Mouse (Mus musculus): ENCODE results near the gene Psmb5. TPM values are rescaled to one million over a fixed set of nuclear protein-coding genes. Genes with fewer than 3 reads are reported as not detected.
"Not testable (repeated sequence)": the region's sequence is repeated elsewhere in the genome, so short reads cannot be mapped to it uniquely, and the experiment has no call there.

The Psmb5 gene
- polyA plus RNA-seq, 1 experiment from 2014 or later, result 435 TPM

DNA sequence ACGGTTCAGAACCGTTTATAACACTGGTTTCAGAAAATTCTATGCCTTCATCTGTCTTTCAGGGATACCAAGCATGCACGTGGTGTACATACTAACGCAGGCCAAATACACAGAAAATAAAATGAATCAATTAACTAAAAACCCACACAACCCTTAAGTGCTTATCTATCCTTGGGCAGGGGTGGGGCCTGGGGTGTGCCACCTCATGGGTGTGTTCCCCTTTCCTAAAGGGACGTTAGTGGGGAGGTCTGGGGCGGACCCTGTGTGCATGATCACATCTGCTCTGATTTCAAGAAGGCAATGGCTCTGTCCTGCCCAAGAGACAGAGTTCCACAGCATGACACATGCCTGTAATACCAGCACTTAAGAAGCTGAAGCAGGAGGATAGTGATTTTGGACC, 5.5 kb upstream of the Psmb5 start:
- ATAC-seq (ENCODE audit: low read depth), result no peak
- WGBS, result 86% methylated on average over 6 of the region's 6 CpGs

DNA sequence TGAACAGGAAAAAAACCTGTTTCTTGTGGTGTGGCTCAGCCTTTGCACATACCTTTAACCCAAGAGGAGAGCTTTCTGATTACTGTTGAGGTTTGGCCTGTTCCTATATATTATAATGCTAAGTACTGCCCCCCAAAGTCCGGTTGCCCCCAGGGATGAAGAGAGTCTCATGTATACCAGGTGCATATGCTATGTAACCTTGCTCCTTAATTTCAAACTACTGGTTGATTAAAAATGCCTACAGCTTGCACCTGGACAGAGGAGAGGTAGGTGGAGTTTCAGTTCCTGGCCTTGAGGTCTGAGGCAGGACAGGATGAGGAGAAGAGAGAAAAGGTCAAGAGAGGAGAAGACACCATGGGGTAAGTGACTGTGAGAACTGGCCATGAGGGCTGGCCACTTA, 3.3 kb upstream of the Psmb5 start, which contains the start of gene Psmb11:
Gene Psmb11 (plus strand): TSS at position 301 of the 400 bp plus-strand sequence.
- ATAC-seq (ENCODE audit: low read depth), result no peak
- Histone ChIP-seq H3K4me3 (ENCODE audit: low read depth, low read length) (no peak within 1 kb of the TSS), H3K27me3 (ENCODE audit: control insufficient read depth, insufficient read depth, low read length) (no peaks in the 10 kb centered on the region), H3K4me2 (ENCODE audit: low read depth, low read length) (no peak within 1 kb of the TSS), H3K9ac (replicated peaks; ENCODE audit: low read depth, low read length) (no peak within 1 kb of the TSS), H3K4me1 (ENCODE audit: control insufficient read depth, insufficient read depth, low read length) (peaks cover 7% of the 10 kb centered on the region; the same call in 1 of the 2 replicates), H3K9me3 (ENCODE audit: control insufficient read depth, low read length) (no peaks in the 10 kb centered on the region), H3K27ac (ENCODE audit: low read depth, low read length) (no peak within 1 kb of the TSS), H3K36me3 (ENCODE audit: control insufficient read depth, insufficient read depth, low read length) (no peaks in the 10 kb centered on the region)
- 92% methylated on average over 1 of the region's 1 CpGs for WGBS

More for the DNA sequence above, 5.5 kb upstream of the Psmb5 start:
- Histone ChIP-seq H3K9ac (replicated peaks; ENCODE audit: low read depth, low read length) (no peak overlapping the region), H3K36me3 (ENCODE audit: control insufficient read depth, insufficient read depth, low read length) (no peaks in the 10 kb centered on the region), H3K4me2 (ENCODE audit: low read depth, low read length) (no peak overlapping the region), H3K4me1 (ENCODE audit: control insufficient read depth, insufficient read depth, low read length) (no peaks in the 10 kb centered on the region), H3K4me3 (ENCODE audit: low read depth, low read length) (no peak overlapping the region), H3K9me3 (ENCODE audit: control insufficient read depth, low read length) (no peaks in the 10 kb centered on the region), H3K27me3 (ENCODE audit: control insufficient read depth, insufficient read depth, low read length) (no peaks in the 10 kb centered on the region), H3K27ac (ENCODE audit: low read depth, low read length) (no peak overlapping the region)

DNA sequence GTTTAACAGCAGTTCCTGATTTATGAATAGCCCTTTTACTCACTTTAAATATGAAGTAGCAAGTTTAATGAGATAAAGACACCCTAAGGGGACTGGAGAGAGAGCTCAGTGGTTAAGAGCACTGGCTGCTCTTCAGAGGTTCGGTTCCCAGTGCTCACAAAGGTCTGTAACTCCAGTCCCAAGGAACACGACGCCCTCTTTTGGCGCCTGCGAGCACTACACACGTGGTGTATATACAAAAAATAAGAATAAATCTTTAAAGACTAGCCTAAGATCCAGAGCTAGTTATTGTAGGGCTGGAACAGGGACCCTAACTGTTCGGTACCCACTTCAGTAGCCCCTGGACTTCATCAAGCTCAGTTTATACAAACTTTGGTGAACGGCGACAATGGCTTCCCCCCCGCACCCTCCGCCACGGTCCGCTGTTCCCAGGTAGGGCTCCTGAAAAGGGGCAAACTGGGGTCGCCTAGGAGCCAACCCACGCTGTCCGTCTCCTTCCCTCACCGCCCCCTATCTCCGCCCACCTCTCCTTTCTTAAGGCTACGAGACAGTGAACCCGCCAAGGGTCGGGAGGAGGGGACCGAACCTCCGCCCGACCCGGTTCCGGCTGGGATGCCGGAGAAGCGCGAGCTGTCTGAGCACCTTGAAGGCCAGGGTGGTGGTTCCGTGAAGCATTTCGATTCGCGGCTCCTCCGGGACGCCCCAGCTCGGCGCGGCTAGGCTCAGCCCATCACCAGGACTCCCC, 498 bp downstream of the Psmb5 start:
- peak overlapping the region; percentile 85 for H3K9ac ChIP-seq (replicated peaks; ENCODE audit: low read depth, low read length)
- H3K4me1 ChIP-seq (ENCODE audit: control insufficient read depth, insufficient read depth, low read length), result peaks cover 7% of the 10 kb centered on the region; the same call in 1 of the 2 replicates
- ATAC-seq (ENCODE audit: low read depth), result peak; percentile 72
- H3K27me3 ChIP-seq (ENCODE audit: control insufficient read depth, insufficient read depth, low read length), result no peaks in the 10 kb centered on the region
- WGBS, result 2% methylated on average over 36 of the region's 38 CpGs
- peaks cover 9% of the 10 kb centered on the region; the same call in 1 of the 2 replicates for H3K36me3 ChIP-seq (ENCODE audit: control insufficient read depth, insufficient read depth, low read length)
- peak overlapping the region; percentile 78 for H3K27ac ChIP-seq (ENCODE audit: low read depth, low read length)
- H3K9me3 ChIP-seq (ENCODE audit: control insufficient read depth, low read length), result no peaks in the 10 kb centered on the region
- H3K4me3 ChIP-seq (ENCODE audit: low read depth, low read length), result peak overlapping the region; percentile 80
- peak overlapping the region; percentile 83 for H3K4me2 ChIP-seq (ENCODE audit: low read depth, low read length)

DNA sequence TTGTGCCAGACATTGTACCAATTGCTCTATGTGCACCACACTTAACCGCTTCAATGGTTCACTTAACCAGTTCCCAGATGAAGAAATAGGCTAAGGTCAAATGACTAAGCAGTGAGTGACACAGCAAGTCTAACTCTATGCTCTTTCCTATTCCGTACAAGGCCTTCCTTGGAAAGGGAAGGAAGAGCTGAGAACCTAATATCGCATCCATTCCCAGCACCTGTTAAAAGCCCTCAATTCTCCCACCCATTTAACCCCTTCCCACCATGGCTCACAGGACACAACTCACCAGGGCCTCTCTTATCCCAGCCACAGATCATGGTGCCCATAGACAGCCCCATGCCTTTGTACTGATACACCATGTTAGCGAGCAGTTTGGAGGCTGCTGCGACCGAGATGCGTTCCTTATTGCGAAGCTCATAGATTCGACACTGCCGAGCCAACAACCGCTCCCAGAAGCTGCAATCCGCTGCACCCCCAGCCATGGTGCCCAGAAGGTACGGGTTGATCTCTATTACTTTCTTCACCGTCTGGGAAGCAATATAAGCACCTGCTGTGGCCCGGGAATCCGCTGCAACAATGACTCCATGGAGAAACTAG, 1.5 kb downstream of the Psmb5 start:
- no peak for ATAC-seq (ENCODE audit: low read depth)
- peaks cover 15% of the 10 kb centered on the region; the same call in 1 of the 2 replicates for H3K36me3 ChIP-seq (ENCODE audit: control insufficient read depth, insufficient read depth, low read length)
- H3K4me1 ChIP-seq (ENCODE audit: control insufficient read depth, insufficient read depth, low read length), result peaks cover 7% of the 10 kb centered on the region; the same call in 1 of the 2 replicates
- no peak overlapping the region; the same call in 1 of the 2 replicates for H3K4me2 ChIP-seq (ENCODE audit: low read depth, low read length)
- H3K27me3 ChIP-seq (ENCODE audit: control insufficient read depth, insufficient read depth, low read length), result no peaks in the 10 kb centered on the region
- 93% methylated on average over 16 of the region's 16 CpGs for WGBS
- no peaks in the 10 kb centered on the region for H3K9me3 ChIP-seq (ENCODE audit: control insufficient read depth, low read length)
- no peak overlapping the region for H3K27ac ChIP-seq (ENCODE audit: low read depth, low read length)
- no peak overlapping the region for H3K4me3 ChIP-seq (ENCODE audit: low read depth, low read length)
- no peak overlapping the region for H3K9ac ChIP-seq (replicated peaks; ENCODE audit: low read depth, low read length)

DNA sequence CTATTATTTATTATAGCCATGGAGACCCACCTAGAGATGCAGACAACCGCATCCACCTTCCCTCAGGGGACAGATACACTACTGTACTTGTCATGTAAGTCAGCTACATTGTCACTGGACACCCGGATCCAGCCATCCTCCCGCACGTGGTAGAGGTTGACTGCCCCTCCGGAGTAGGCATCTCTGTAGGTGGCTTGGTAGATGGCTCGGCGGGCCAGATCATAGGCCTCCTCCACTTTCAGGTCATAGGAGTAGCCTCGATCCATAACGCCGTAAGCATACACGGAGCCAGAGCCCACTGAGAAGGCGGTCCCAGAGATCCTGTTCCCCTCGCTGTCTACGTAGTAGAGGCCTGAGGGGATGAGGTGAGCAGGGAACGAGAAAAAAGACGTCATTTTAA, 3.7 kb downstream of the Psmb5 start:
- not testable (repeated sequence) for H3K4me1 ChIP-seq (ENCODE audit: control insufficient read depth, insufficient read depth, low read length); ATAC-seq (ENCODE audit: low read depth); H3K4me3 ChIP-seq (ENCODE audit: low read depth, low read length); H3K27ac ChIP-seq (ENCODE audit: low read depth, low read length); H3K9me3 ChIP-seq (ENCODE audit: control insufficient read depth, low read length); H3K9ac ChIP-seq (replicated peaks; ENCODE audit: low read depth, low read length); H3K27me3 ChIP-seq (ENCODE audit: control insufficient read depth, insufficient read depth, low read length); H3K4me2 ChIP-seq (ENCODE audit: low read depth, low read length)
- H3K36me3 ChIP-seq (ENCODE audit: control insufficient read depth, insufficient read depth, low read length), result peaks cover 15% of the 10 kb centered on the region; the same call in 1 of the 2 replicates
- WGBS, result 97% methylated on average over 13 of the region's 16 CpGs

DNA sequence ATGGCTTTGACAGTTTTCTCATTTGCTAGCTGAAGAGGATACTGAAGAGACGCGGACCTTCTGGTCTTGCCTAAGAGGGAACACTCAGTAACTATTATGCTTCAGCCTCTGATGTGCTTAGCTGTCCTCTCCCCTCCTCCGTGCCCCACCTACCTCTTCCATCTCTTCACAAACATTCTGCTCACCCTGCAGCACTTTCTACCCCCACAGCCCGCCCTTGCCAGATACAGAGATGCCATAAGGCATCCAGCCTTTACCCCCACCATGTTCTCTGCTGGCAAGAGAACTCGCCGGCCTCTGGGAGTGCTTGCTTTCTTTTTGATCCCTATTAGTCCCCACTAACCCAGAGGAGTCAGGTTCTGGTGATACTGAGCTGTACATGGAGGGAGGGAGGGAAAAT, 7.2 kb downstream of the Psmb5 start:
- Histone ChIP-seq H3K4me2 (ENCODE audit: low read depth, low read length) (no peak overlapping the region), H3K4me3 (ENCODE audit: low read depth, low read length) (no peak overlapping the region), H3K4me1 (ENCODE audit: control insufficient read depth, insufficient read depth, low read length) (no peaks in the 10 kb centered on the region), H3K9ac (replicated peaks; ENCODE audit: low read depth, low read length) (no peak overlapping the region), H3K9me3 (ENCODE audit: control insufficient read depth, low read length) (no peaks in the 10 kb centered on the region), H3K27me3 (ENCODE audit: control insufficient read depth, insufficient read depth, low read length) (no peaks in the 10 kb centered on the region), H3K36me3 (ENCODE audit: control insufficient read depth, insufficient read depth, low read length) (peaks cover 15% of the 10 kb centered on the region; the same call in 1 of the 2 replicates), H3K27ac (ENCODE audit: low read depth, low read length) (no peak overlapping the region)
- no peak for ATAC-seq (ENCODE audit: low read depth)
- WGBS, result 84% methylated on average over 6 of the region's 6 CpGs

DNA sequence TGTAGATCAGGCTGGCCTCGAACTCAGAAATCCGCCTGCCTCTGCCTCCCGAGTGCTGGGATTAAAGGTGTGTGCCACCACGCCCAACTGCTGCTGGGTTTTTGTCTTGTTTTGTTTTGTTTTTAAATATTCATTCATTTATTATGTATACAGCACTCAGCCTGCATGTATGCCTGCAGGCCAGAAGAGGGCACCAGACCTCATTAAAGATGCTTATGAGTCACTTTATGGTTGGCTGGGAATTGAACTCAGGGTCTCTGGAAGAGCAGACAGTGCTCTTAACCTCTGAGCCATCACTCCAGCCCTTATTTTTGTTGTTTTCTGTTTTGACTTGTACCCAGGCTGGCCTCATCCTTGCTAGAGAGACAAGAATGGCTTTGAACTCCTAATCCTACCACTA, 7.9 kb downstream of the Psmb5 start:
- no peaks in the 10 kb centered on the region for H3K27me3 ChIP-seq (ENCODE audit: control insufficient read depth, insufficient read depth, low read length)
- no peak overlapping the region for H3K4me3 ChIP-seq (ENCODE audit: low read depth, low read length)
- no peaks in the 10 kb centered on the region for H3K9me3 ChIP-seq (ENCODE audit: control insufficient read depth, low read length)
- H3K27ac ChIP-seq (ENCODE audit: low read depth, low read length), result no peak overlapping the region
- 79% methylated on average over 4 of the region's 4 CpGs for WGBS
- peaks cover 5% of the 10 kb centered on the region; the same call in 1 of the 2 replicates for H3K4me1 ChIP-seq (ENCODE audit: control insufficient read depth, insufficient read depth, low read length)
- H3K36me3 ChIP-seq (ENCODE audit: control insufficient read depth, insufficient read depth, low read length), result peaks cover 15% of the 10 kb centered on the region; the same call in 1 of the 2 replicates
- ATAC-seq (ENCODE audit: low read depth), result no peak
- no peak overlapping the region for H3K9ac ChIP-seq (replicated peaks; ENCODE audit: low read depth, low read length)
- no peak overlapping the region for H3K4me2 ChIP-seq (ENCODE audit: low read depth, low read length)

DNA sequence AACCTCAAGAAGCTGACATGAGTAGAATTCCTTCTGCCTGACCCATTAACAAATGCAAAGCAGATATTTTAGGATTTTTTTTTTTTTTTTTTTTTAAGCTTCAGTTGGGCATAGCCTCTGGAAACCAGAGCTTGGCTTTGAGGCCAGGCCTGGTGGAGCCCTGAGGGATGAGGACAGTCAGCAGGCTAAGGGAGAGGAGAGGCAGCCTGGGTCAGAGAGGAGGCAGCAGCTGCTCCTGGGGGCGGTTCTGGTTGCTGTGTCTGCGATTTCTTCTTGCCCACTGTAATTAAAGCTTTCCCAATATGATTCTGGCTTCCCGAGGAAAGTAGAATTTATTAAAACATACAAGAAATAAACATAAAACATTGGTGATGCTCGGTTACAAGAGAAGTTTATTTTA, 8.6 kb downstream of the Psmb5 start:
- Histone ChIP-seq H3K27ac (ENCODE audit: low read depth, low read length) (no peak overlapping the region), H3K27me3 (ENCODE audit: control insufficient read depth, insufficient read depth, low read length) (no peaks in the 10 kb centered on the region), H3K9ac (replicated peaks; ENCODE audit: low read depth, low read length) (no peak overlapping the region), H3K36me3 (ENCODE audit: control insufficient read depth, insufficient read depth, low read length) (peaks cover 15% of the 10 kb centered on the region; the same call in 1 of the 2 replicates), H3K4me3 (ENCODE audit: low read depth, low read length) (no peak overlapping the region), H3K4me2 (ENCODE audit: low read depth, low read length) (no peak overlapping the region), H3K9me3 (ENCODE audit: control insufficient read depth, low read length) (no peaks in the 10 kb centered on the region), H3K4me1 (ENCODE audit: control insufficient read depth, insufficient read depth, low read length) (peaks cover 7% of the 10 kb centered on the region; the same call in 1 of the 2 replicates)
- 69% methylated on average over 4 of the region's 4 CpGs for WGBS
- no peak for ATAC-seq (ENCODE audit: low read depth)

DNA sequence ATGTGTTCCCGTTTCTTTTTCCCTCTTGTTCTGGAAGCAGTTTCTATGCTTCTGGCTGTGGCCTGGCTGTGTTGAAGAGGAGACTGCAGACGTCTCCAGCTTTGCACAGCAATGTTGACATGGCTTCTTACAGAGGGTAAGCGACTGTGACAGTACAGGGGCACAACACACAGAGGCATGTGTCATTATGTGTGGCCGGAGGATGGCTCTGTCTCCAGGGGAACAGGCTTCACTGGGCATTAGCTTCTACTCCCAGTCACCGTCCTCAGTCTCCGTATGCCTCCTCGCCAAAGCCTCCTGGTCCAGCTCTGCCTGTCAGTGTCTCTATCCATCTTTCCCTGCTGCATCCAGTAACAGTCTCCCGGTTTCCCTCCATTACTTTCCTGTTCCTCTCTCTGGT, 10.6 kb downstream of the Psmb5 start:
- H3K36me3 ChIP-seq (ENCODE audit: control insufficient read depth, insufficient read depth, low read length), result 0 out of 2 replicates have a peak, but pooled peaks cover 6% of the 10 kb centered on the region
- H3K9ac ChIP-seq (replicated peaks; ENCODE audit: low read depth, low read length), result no peak overlapping the region
- no peak for ATAC-seq (ENCODE audit: low read depth)
- no peak overlapping the region for H3K4me2 ChIP-seq (ENCODE audit: low read depth, low read length)
- H3K4me3 ChIP-seq (ENCODE audit: low read depth, low read length), result no peak overlapping the region
- peaks cover 17% of the 10 kb centered on the region; the same call in 1 of the 2 replicates for H3K4me1 ChIP-seq (ENCODE audit: control insufficient read depth, insufficient read depth, low read length)
- no peak overlapping the region for H3K27ac ChIP-seq (ENCODE audit: low read depth, low read length)
- no peaks in the 10 kb centered on the region for H3K27me3 ChIP-seq (ENCODE audit: control insufficient read depth, insufficient read depth, low read length)
- 49% methylated on average over 8 of the region's 8 CpGs for whole genome bisulfite sequencing
- H3K9me3 ChIP-seq (ENCODE audit: control insufficient read depth, low read length), result no peaks in the 10 kb centered on the region

Measured in neural tube, embryonic 14.5 days (tissue).